Mouse (Mus musculus): ENCODE results near the gene Trp53rkb.

DNA sequence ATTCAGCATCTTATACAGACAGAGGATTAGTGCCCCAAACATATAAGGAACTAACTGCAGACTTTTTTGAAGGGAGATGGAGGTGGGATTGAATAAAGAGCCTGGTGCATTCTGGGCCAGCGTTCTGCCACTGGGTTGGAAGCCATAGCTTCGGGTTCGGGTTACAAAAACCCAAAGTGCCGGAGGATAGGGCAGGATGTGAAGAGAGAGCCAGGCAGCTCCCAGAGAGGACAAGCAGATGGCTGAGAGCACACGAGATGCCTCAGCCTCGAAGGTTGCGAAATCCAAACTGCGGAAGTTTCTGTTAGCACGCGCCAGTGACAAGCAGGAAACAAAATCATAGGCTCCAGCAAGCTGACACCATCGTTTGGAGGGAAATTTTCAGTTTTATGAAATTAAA, 20.9 kb upstream of the Trp53rkb start:
- TF ChIP-seq POLR2A (IDR thresholded peaks at IDR 0.05; ENCODE audit: insufficient read depth, low read depth, low read length) (no peak), CTCF (IDR thresholded peaks at IDR 0.05) (no peak)

Data from heart, adult 2 months (tissue).